ENCODE assay signal across 14 mouse cellular contexts in the genomic region with DNA sequence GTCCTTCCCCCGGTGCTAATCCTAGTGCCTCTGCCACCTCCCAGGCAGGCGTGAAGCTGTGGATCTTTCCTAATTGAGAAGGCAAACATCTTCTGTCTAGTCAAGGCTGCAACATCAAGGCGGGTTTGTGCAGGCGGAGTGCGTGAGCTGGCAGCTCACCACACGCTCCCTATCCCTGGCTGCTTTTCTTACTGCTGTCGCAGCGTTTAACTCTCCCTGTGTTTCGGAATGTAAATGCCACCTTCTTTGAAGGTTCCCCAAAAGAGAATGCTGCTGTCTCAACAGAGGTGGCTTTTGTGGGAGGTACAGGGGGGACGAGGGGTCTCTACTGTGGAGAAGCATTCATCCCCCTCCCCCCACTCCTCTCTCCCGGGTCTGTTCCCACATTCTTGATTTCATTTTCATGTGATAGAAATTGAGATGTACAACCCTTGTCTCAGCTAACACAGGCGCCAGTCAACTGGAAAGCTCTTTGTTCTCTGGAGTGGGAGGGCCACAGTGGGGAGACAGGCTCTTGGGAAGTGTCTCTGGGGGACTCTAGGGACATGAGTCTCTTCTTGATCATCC.
DNase-seq lines count a peak whose midpoint lies in the region; ATAC-seq lines count a peak whose summit lies in the region.
"Had no signal": no experiment of that assay in that cellular context is flagged by ENCODE, and none has a peak within 500 bp of the region (broad histone marks: within the 10 kb centered on the region; RNA-seq: fewer than 3 reads in every experiment).

No protein-coding gene starts in this region.

- H3K4me3 ChIP-seq in forebrain, embryonic 16.5 days (replicated peaks; ENCODE audit: low read length) = no peak overlapping the region
- no peak overlapping the region for H3K4me3 ChIP-seq in midbrain, embryonic 14.5 days (replicated peaks; ENCODE audit: low read depth, low read length)
- H3K4me3 ChIP-seq in intestine, embryonic 16.5 days (ENCODE audit: low read length) = no peak overlapping the region
- H3K4me3 ChIP-seq: embryonic facial prominence, embryonic 13.5 days; heart, embryonic 15.5 days; myocyte; stomach, embryonic 15.5 days had no signal

- H3K27ac ChIP-seq in forebrain, embryonic 16.5 days (ENCODE audit: low read length) = peak overlapping the region; percentile 71
- peak overlapping the region; percentile 42; the same call in 1 of the 2 replicates for H3K27ac ChIP-seq in midbrain, embryonic 14.5 days (replicated peaks; ENCODE audit: low read depth, low read length)
- H3K27ac ChIP-seq in intestine, embryonic 16.5 days (ENCODE audit: low read length) = no peak overlapping the region
- H3K27ac ChIP-seq: embryonic facial prominence, embryonic 13.5 days; heart, embryonic 15.5 days; liver, embryonic 14.5 days; stomach, embryonic 15.5 days had no signal

- H3K36me3 ChIP-seq in forebrain, embryonic 16.5 days (ENCODE audit: control insufficient read depth, insufficient read depth) = no peaks in the 10 kb centered on the region
- H3K36me3 ChIP-seq in midbrain, embryonic 14.5 days (ENCODE audit: control insufficient read depth, insufficient read depth, low read length) = no peaks in the 10 kb centered on the region
- H3K36me3 ChIP-seq in intestine, embryonic 16.5 days (ENCODE audit: control insufficient read depth, insufficient read depth, low read length) = no peaks in the 10 kb centered on the region
- H3K36me3 ChIP-seq: embryonic facial prominence, embryonic 13.5 days; heart, embryonic 15.5 days; stomach, embryonic 15.5 days had no signal

- no peaks in the 10 kb centered on the region for H3K27me3 ChIP-seq in forebrain, embryonic 16.5 days (replicated peaks; ENCODE audit: control insufficient read depth, insufficient read depth, low read length)
- H3K27me3 ChIP-seq in midbrain, embryonic 14.5 days (ENCODE audit: control insufficient read depth, insufficient read depth, low read length) = no peaks in the 10 kb centered on the region; the same call in 1 of the 2 replicates
- H3K27me3 ChIP-seq in intestine, embryonic 16.5 days (replicated peaks; ENCODE audit: control insufficient read depth, insufficient read depth, low read length) = no peaks in the 10 kb centered on the region

- peak; percentile 73 for ATAC-seq in forebrain, embryonic 16.5 days
- no peak for ATAC-seq in midbrain, embryonic 14.5 days (ENCODE audit: low FRiP score, low TSS enrichment)
- no peak for ATAC-seq in intestine, embryonic 16.5 days

- no peaks in the 10 kb centered on the region for H3K9me3 ChIP-seq in forebrain, embryonic 16.5 days (ENCODE audit: control insufficient read depth, low read length)
- no peaks in the 10 kb centered on the region for H3K9me3 ChIP-seq in midbrain, embryonic 14.5 days (ENCODE audit: control insufficient read depth, low read length)
- no peaks in the 10 kb centered on the region for H3K9me3 ChIP-seq in intestine, embryonic 16.5 days (ENCODE audit: control insufficient read depth, low read length)
- H3K9me3 ChIP-seq: embryonic facial prominence, embryonic 13.5 days; heart, embryonic 15.5 days; stomach, embryonic 15.5 days had no signal

- no peak overlapping the region for H3K9ac ChIP-seq in forebrain, embryonic 16.5 days (replicated peaks; ENCODE audit: low read depth, low read length)
- H3K9ac ChIP-seq in midbrain, embryonic 14.5 days (replicated peaks; ENCODE audit: low read length) = 0 out of 2 replicates have a peak overlapping the region, but pooled peaks have one; percentile 6
- no peak overlapping the region for H3K9ac ChIP-seq in intestine, embryonic 16.5 days (ENCODE audit: low read depth, low read length)
- H3K9ac ChIP-seq: embryonic facial prominence, embryonic 13.5 days; heart, embryonic 15.5 days; liver, embryonic 14.5 days; stomach, embryonic 15.5 days had no signal

- peak; percentile 89 for DNase-seq in brain, adult 2 months (ENCODE audit: low read depth, low spot score)
- peak; percentile 40 to 55 for DNase-seq in layer of hippocampus, adult 8-10 months (ENCODE audit: low spot score in 2 of 2)
- DNase-seq in midbrain, embryonic 14.5 days = peak; percentile 75
- no peak for DNase-seq in thymus, postnatal 14 days
- no peak for DNase-seq in urinary bladder, postnatal 14 days (ENCODE audit: low spot score)
- DNase-seq in kidney, postnatal 10 days = no peak
- DNase-seq: adrenal gland, adult 8-10 months had no signal

- 5% methylated on average over 12 of the region's 12 CpGs for WGBS in forebrain, embryonic 16.5 days
- WGBS in midbrain, embryonic 14.5 days = 2% methylated on average over 12 of the region's 12 CpGs
- WGBS in intestine, embryonic 16.5 days = 16% methylated on average over 12 of the region's 12 CpGs

- no peak overlapping the region for H3K4me2 ChIP-seq in forebrain, embryonic 16.5 days (ENCODE audit: low read length)
- H3K4me2 ChIP-seq in midbrain, embryonic 14.5 days (ENCODE audit: low read length) = no peak overlapping the region
- H3K4me2 ChIP-seq in intestine, embryonic 16.5 days (ENCODE audit: low read depth, low read length) = no peak overlapping the region
- H3K4me2 ChIP-seq: embryonic facial prominence, embryonic 13.5 days; heart, embryonic 15.5 days; stomach, embryonic 15.5 days had no signal

- H3K4me1 ChIP-seq in forebrain, embryonic 16.5 days (replicated peaks; ENCODE audit: control insufficient read depth, insufficient read depth, low read length) = peaks cover 9% of the 10 kb centered on the region
- H3K4me1 ChIP-seq in midbrain, embryonic 14.5 days (ENCODE audit: control insufficient read depth, insufficient read depth, low read length) = peaks cover 22% of the 10 kb centered on the region
- no peaks in the 10 kb centered on the region for H3K4me1 ChIP-seq in intestine, embryonic 16.5 days (ENCODE audit: control insufficient read depth, insufficient read depth, low read length)
- H3K4me1 ChIP-seq: heart, embryonic 15.5 days; stomach, embryonic 15.5 days had no signal

Comparison
In these comparisons a context has a peak if more than half of its experiments do, and no peak if none do; other contexts are left out.
1. DNase-seq: peak in brain, adult 2 months (single experiment), layer of hippocampus, adult 8-10 months (2 of 2) and midbrain, embryonic 14.5 days (single experiment); none in thymus, postnatal 14 days (single experiment), urinary bladder, postnatal 14 days (single experiment) and kidney, postnatal 10 days (single experiment).